Mouse (Mus musculus): ENCODE measurements around the gene Eps8. TPM values are rescaled to one million over a fixed set of nuclear protein-coding genes. Genes with fewer than 3 reads are reported as not detected.

Eps8 gene
- polyA plus RNA-seq, 1 experiment from 2014 or later: 4.8 TPM

GRCm38 (mm10) chr6:137669876-137670275 is 15.2 kb upstream of the Eps8 start:
- TF ChIP-seq EP300 (IDR thresholded peaks at IDR 0.05; ENCODE audit: low read depth) (no peak), CTCF (IDR thresholded peaks at IDR 0.05; ENCODE audit: low read depth) (no peak)
- Histone ChIP-seq H3K27me3 (ENCODE audit: insufficient read depth, low read length) (no peaks in the 10 kb centered on the region), H3K36me3 (replicated peaks; ENCODE audit: insufficient read depth, low read length) (no peaks in the 10 kb centered on the region), H3K9ac (replicated peaks) (no peak overlapping the region), H3K9me3 (ENCODE audit: low read length) (no peaks in the 10 kb centered on the region), H3K4me1 (ENCODE audit: insufficient read depth) (no peaks in the 10 kb centered on the region), H3K4me3 (ENCODE audit: low read depth, low read length) (no peak overlapping the region), H3K4me2 (ENCODE audit: low read depth, low read length) (no peak overlapping the region), H3K27ac (ENCODE audit: low read depth) (no peak overlapping the region)
- ATAC-seq: no peak
- WGBS (ENCODE audit: insufficient replicate concordance): 72% methylated on average over 3 of the region's 3 CpGs
- no peak for DNase-seq

DNA sequence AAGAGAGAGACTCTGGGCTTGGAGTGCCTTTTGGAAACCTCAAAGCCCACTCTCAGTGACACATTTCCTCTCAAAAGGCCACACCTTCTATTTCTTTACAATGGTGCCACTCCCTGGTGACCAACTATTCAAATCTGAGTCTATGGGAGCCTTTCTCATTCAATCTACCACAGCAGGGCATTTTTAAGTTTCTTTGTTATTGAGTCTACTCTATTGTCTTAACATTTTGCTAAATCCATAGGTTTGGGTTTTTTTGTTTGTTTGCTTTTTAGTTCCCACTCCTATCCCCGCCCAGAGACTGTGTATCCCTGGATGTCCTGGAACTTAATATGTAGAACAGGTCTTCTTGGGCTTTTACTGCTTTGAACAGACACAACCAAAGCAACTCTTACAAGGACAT is 14.8 kb upstream of the Eps8 start:
- H3K4me3 ChIP-seq (ENCODE audit: low read depth, low read length): no peak overlapping the region
- no peak overlapping the region for H3K9ac ChIP-seq (replicated peaks)
- DNase-seq (no peak), ATAC-seq (no peak)
- TF ChIP-seq CTCF (IDR thresholded peaks at IDR 0.05; ENCODE audit: low read depth) (no peak), EP300 (IDR thresholded peaks at IDR 0.05; ENCODE audit: low read depth) (no peak)
- no peaks in the 10 kb centered on the region for H3K36me3 ChIP-seq (replicated peaks; ENCODE audit: insufficient read depth, low read length)
- no peak overlapping the region for H3K27ac ChIP-seq (ENCODE audit: low read depth)
- H3K9me3 ChIP-seq (ENCODE audit: low read length): no peaks in the 10 kb centered on the region
- WGBS (ENCODE audit: insufficient replicate concordance): 69% methylated on average over 1 of the region's 1 CpGs
- H3K4me2 ChIP-seq (ENCODE audit: low read depth, low read length): no peak overlapping the region
- H3K4me1 ChIP-seq (ENCODE audit: insufficient read depth): no peaks in the 10 kb centered on the region
- no peaks in the 10 kb centered on the region for H3K27me3 ChIP-seq (ENCODE audit: insufficient read depth, low read length)

- Histone ChIP-seq H3K4me1 (ENCODE audit: insufficient read depth) (no peaks in the 10 kb centered on the region), H3K4me3 (ENCODE audit: low read depth, low read length) (no peak overlapping the region), H3K9ac (replicated peaks) (no peak overlapping the region), H3K27ac (ENCODE audit: low read depth) (no peak overlapping the region), H3K4me2 (ENCODE audit: low read depth, low read length) (no peak overlapping the region), H3K9me3 (ENCODE audit: low read length) (no peaks in the 10 kb centered on the region), H3K36me3 (replicated peaks; ENCODE audit: insufficient read depth, low read length) (no peaks in the 10 kb centered on the region), H3K27me3 (ENCODE audit: insufficient read depth, low read length) (no peaks in the 10 kb centered on the region)
- no peak for TF ChIP-seq EP300 (IDR thresholded peaks at IDR 0.05; ENCODE audit: low read depth)
- ATAC-seq (no peak), DNase-seq (no peak)
- WGBS (ENCODE audit: insufficient replicate concordance): 55% methylated on average over 3 of the region's 3 CpGs
Observed at GRCm38 (mm10) chr6:137668331-137668730, 13.7 kb upstream of the Eps8 start.

- no peak overlapping the region for H3K4me3 ChIP-seq (ENCODE audit: low read depth, low read length)
- no peak overlapping the region for H3K27ac ChIP-seq (ENCODE audit: low read depth)
- DNase-seq (no peak), ATAC-seq (no peak)
- no peak overlapping the region for H3K9ac ChIP-seq (replicated peaks)
- H3K9me3 ChIP-seq (ENCODE audit: low read length): no peaks in the 10 kb centered on the region
- H3K36me3 ChIP-seq (replicated peaks; ENCODE audit: insufficient read depth, low read length): no peaks in the 10 kb centered on the region
- WGBS (ENCODE audit: insufficient replicate concordance): 65% methylated on average over 3 of the region's 3 CpGs
- H3K4me2 ChIP-seq (ENCODE audit: low read depth, low read length): no peak overlapping the region
- H3K27me3 ChIP-seq (ENCODE audit: insufficient read depth, low read length): no peaks in the 10 kb centered on the region
- H3K4me1 ChIP-seq (ENCODE audit: insufficient read depth): no peaks in the 10 kb centered on the region
- no peak for TF ChIP-seq CTCF (IDR thresholded peaks at IDR 0.05; ENCODE audit: low read depth)
Observed at GRCm38 (mm10) chr6:137667665-137668064, 13.0 kb upstream of the Eps8 start.

GRCm38 (mm10) chr6:137664936-137665335 is 10.3 kb upstream of the Eps8 start:
- H3K9me3 ChIP-seq (ENCODE audit: low read length): no peaks in the 10 kb centered on the region
- DNase-seq (no peak), ATAC-seq (no peak)
- no peak overlapping the region for H3K27ac ChIP-seq (ENCODE audit: low read depth)
- no peak overlapping the region for H3K4me3 ChIP-seq (ENCODE audit: low read depth, low read length)
- TF ChIP-seq EP300 (IDR thresholded peaks at IDR 0.05; ENCODE audit: low read depth) (no peak), CTCF (IDR thresholded peaks at IDR 0.05; ENCODE audit: low read depth) (no peak)
- H3K36me3 ChIP-seq (replicated peaks; ENCODE audit: insufficient read depth, low read length): no peaks in the 10 kb centered on the region
- H3K27me3 ChIP-seq (ENCODE audit: insufficient read depth, low read length): no peaks in the 10 kb centered on the region
- H3K4me1 ChIP-seq (ENCODE audit: insufficient read depth): no peaks in the 10 kb centered on the region
- WGBS (ENCODE audit: insufficient replicate concordance): 55% methylated on average over 3 of the region's 3 CpGs
- H3K4me2 ChIP-seq (ENCODE audit: low read depth, low read length): no peak overlapping the region
- H3K9ac ChIP-seq (replicated peaks): no peak overlapping the region

- Histone ChIP-seq H3K27ac (ENCODE audit: low read depth) (no peak overlapping the region), H3K4me2 (ENCODE audit: low read depth, low read length) (no peak overlapping the region), H3K4me3 (ENCODE audit: low read depth, low read length) (no peak overlapping the region), H3K9ac (replicated peaks) (no peak overlapping the region), H3K36me3 (replicated peaks; ENCODE audit: insufficient read depth, low read length) (no peaks in the 10 kb centered on the region), H3K27me3 (ENCODE audit: insufficient read depth, low read length) (no peaks in the 10 kb centered on the region), H3K4me1 (ENCODE audit: insufficient read depth) (no peaks in the 10 kb centered on the region), H3K9me3 (ENCODE audit: low read length) (no peaks in the 10 kb centered on the region)
- ATAC-seq (no peak), DNase-seq (no peak)
- 85% methylated on average over 23 of the region's 23 CpGs for WGBS (ENCODE audit: insufficient replicate concordance)
- TF ChIP-seq CTCF (IDR thresholded peaks at IDR 0.05; ENCODE audit: low read depth) (no peak), EP300 (IDR thresholded peaks at IDR 0.05; ENCODE audit: low read depth) (no peak)
Observed at GRCm38 (mm10) chr6:137661583-137662365, 7.1 kb upstream of the Eps8 start.

All from liver, postnatal 0 days (tissue).